Mouse (Mus musculus) MEL (cell line): ENCODE data around the gene Dusp1.

Source experiments
- BHLHE40 ChIP-seq: IDR thresholded peaks from 2 replicates; pipeline ENCODE4 v1.6.1; 2012; ENCODE audit warnings: low read depth, mild to moderate bottlenecking, inconsistent platforms, low read length, improper control_type of control experiment, borderline replicate concordance
- CHD2 ChIP-seq: IDR thresholded peaks from 2 replicates; pipeline ENCODE4 v1.6.1; 2011; ENCODE audit warnings: low read length, improper control_type of control experiment
- CTCF ChIP-seq, 3 experiments: IDR thresholded peaks in 2 of 3; conservative IDR thresholded peaks in 1 of 3; 2 replicates each; pipeline ENCODE4 v1.5.1; 2011 to 2012; ENCODE audit warnings: low read length in 3 of 3, low read depth in 2 of 3, mild to moderate bottlenecking in 2 of 3, improper control_type of control experiment in 1 of 3, inconsistent platforms in 1 of 3, mixed read lengths in 1 of 3, moderate library complexity in 1 of 3; ENCODE audit not compliant: control insufficient read depth in 1 of 3, insufficient read depth in 1 of 3, poor library complexity in 1 of 3, severe bottlenecking in 1 of 3
- EP300 ChIP-seq, 2 experiments: IDR thresholded peaks; 2 replicates each; pipeline ENCODE4 v1.6.1; 2011; ENCODE audit warnings: improper control_type of control experiment in 2 of 2, low read length in 2 of 2, low read depth in 1 of 2, mild to moderate bottlenecking in 1 of 2
- HCFC1 ChIP-seq: IDR thresholded peaks from 2 replicates; pipeline ENCODE4 v1.6.1; 2012; ENCODE audit warnings: low read depth, mild to moderate bottlenecking, inconsistent platforms, low read length, improper control_type of control experiment, moderate library complexity
- MAFK ChIP-seq: IDR thresholded peaks from 2 replicates; pipeline ENCODE4 v1.6.1; 2011; ENCODE audit warnings: low read depth, mild to moderate bottlenecking, low read length, improper control_type of control experiment, borderline replicate concordance
- MYC ChIP-seq: IDR thresholded peaks from 2 replicates; pipeline ENCODE4 v1.6.1; 2011; ENCODE audit warnings: low read depth, mild to moderate bottlenecking, low read length, improper control_type of control experiment, moderate library complexity
- POLR2A ChIP-seq, 2 experiments: IDR thresholded peaks; 2 replicates each; pipeline ENCODE4 v1.6.1; 2011 to 2012; ENCODE audit warnings: low read length in 2 of 2, mild to moderate bottlenecking in 2 of 2, control low read depth in 1 of 2, improper control_type of control experiment in 1 of 2, low read depth in 1 of 2, moderate library complexity in 1 of 2; ENCODE audit not compliant: control insufficient read depth in 1 of 2, insufficient read depth in 1 of 2, poor library complexity in 1 of 2
- POLR2AphosphoS2 ChIP-seq: IDR thresholded peaks from 2 replicates; pipeline ENCODE4 v1.6.1; 2011; ENCODE audit warnings: low read length, improper control_type of control experiment
- SIN3A ChIP-seq: IDR thresholded peaks from 2 replicates; pipeline ENCODE4 v1.6.1; 2012; ENCODE audit warnings: low read length, improper control_type of control experiment, inconsistent platforms

DNA sequence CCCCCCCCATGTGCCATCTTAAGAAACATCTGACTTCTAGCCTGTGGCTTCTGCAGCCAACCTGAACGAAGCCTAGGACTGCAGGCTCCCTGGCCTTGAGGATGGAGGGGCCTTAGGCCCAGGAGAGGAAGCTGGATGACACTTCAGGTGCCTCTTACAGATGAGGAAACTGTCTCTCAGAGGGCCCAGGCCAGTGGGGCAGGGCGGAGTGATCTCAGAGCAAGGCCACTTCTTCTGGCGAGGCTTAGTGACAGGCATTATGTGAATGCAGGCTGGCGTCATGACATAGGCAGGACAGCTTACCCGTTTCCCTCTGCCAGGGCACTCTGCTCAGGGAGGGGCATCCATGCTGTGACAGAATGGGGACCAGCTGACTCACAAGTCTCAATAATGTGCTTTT, 60.1 kb downstream of the Dusp1 start:
- TF ChIP-seq POLR2A (IDR thresholded peaks at IDR 0.05; ENCODE audit: control insufficient read depth in 1 of 2, insufficient read depth in 1 of 2, low read depth in 1 of 2, low read length in 2 of 2, poor library complexity in 1 of 2) (no peak), POLR2AphosphoS2 (no peak), EP300 (IDR thresholded peaks at IDR 0.05; ENCODE audit: low read depth in 1 of 2, low read length in 2 of 2) (no peak), MYC (no peak), CHD2 (no peak), MAFK (no peak), BHLHE40 (no peak), CTCF (IDR thresholded peaks at IDR 0.05 in 2 of 3, conservative IDR thresholded peaks at IDR 0.05 in 1 of 3; ENCODE audit: control insufficient read depth in 1 of 3, insufficient read depth in 1 of 3, low read depth in 2 of 3, low read length in 3 of 3, poor library complexity in 1 of 3, severe bottlenecking in 1 of 3) (no peak), HCFC1 (no peak), SIN3A (no peak)
